Mouse (Mus musculus): ENCODE results near the gene Il16.

DNA sequence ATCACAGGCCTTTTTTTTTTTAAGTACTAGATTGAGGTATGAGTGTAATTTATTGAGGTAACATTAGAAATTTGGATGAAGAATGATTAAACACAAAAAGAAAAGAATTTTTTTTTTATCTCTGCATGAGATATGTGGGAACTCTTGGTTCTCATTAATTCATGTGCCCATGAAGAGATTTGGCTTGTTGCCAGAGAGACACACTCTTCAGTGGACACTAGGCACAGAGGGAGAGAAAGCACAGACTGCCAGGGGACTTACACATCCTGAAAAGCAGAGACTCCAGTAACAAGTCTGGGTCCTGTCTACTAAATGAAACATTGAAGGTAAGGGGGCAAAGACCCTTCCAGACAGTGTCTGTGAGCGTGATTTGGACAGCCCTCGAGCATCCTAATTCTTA lies 109.8 kb downstream of the Il16 start:
- no peak for TF ChIP-seq EP300 (IDR thresholded peaks at IDR 0.05; ENCODE audit: insufficient read depth, low read depth, low read length)
- no peak for TF ChIP-seq CTCF (IDR thresholded peaks at IDR 0.05)

All from heart, adult 2 months (tissue).